Mouse (Mus musculus): ENCODE data around the gene Mustn1. TPM values are rescaled to one million over a fixed set of nuclear protein-coding genes. Genes with fewer than 3 reads are reported as not detected.

Gene Mustn1
- total RNA-seq, 2 experiments from 2014 or later, result 2.2 to 4.7 TPM

Other genes starting within 250 kb of the Mustn1 start
- 10 to 100 TPM; 25.5 to 33.2 TPM for gene Rft1, start 224.8 kb upstream of the Mustn1 start, total RNA-seq (2021)
- gene Sfmbt1, start 164.4 kb upstream of the Mustn1 start, total RNA-seq (2021), result 10 to 100 TPM; 27.8 to 29.2 TPM
- gene Tmem110, start 53.6 kb upstream of the Mustn1 start, total RNA-seq (2021), result 10 to 100 TPM; 16.9 to 26.3 TPM
- 1 to 10 TPM; 4.5 to 5.3 TPM for gene Itih4, start 7.3 kb downstream of the Mustn1 start, total RNA-seq (2021)
- 1 to 10 TPM in 1 of 2 experiments, under 1 TPM in 1; 0.16 to 2.0 TPM for gene Itih3, start 44.6 kb downstream of the Mustn1 start, total RNA-seq (2021)
- gene Itih1, start 64.1 kb downstream of the Mustn1 start, total RNA-seq (2021), result under 1 TPM in 1 of 2 experiments, not detected in 1; 0.36 TPM
- gene Nek4, start 72.2 kb downstream of the Mustn1 start, total RNA-seq (2021), result 10 to 100 TPM; 11.2 to 12.6 TPM
- gene Glt8d1, start 122.2 kb downstream of the Mustn1 start, total RNA-seq (2021), result 10 to 100 TPM; 45.8 to 49.2 TPM
- gene Spcs1, start 122.5 kb downstream of the Mustn1 start, total RNA-seq (2021), result 100 to 1,000 TPM; 240 to 257 TPM
- gene Pbrm1, start 139.9 kb downstream of the Mustn1 start, total RNA-seq (2021), result 10 to 100 TPM; 56.9 to 57.6 TPM
- gene Gnl3, start 140.0 kb downstream of the Mustn1 start, total RNA-seq (2021), result 100 to 1,000 TPM in 1 of 2 experiments, 10 to 100 TPM in 1; 70.5 to 126 TPM
- 10 to 100 TPM; 50.5 to 85.0 TPM for gene Smim4, start 249.8 kb downstream of the Mustn1 start, total RNA-seq (2021)